Mouse (Mus musculus): Measurements from ENCODE around the gene Vmn1r171. TPM values are rescaled to one million over a fixed set of nuclear protein-coding genes. Genes with fewer than 3 reads are reported as not detected.
"Not testable (repeated sequence)": the region's sequence is repeated elsewhere in the genome, so short reads cannot be mapped to it uniquely, and the experiment has no call there.

The Vmn1r171 gene
- not detected in 2 replicates for polyA plus RNA-seq (2015; fragmentation: Nextera tagmentation; extraction: Ambion mirVana)

DNA sequence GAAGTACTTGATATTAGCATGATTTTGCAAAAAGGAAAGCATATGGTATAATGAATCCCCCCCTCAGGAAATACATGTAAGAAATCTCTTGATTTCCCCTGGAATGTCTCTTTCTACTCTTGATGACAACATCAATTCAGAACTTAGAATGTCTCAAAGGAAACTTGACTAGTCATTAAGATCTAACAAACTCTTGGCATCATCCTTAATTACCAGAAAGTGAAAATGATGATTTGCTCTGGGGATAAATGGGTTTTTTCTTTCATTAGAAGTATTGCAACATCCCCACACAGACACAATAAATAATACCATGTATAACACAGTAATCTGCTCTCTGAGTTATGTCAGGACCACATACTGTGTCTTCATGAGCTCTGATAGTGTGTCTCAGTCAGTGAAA, at the start of gene Vmn1r171:
TSS of gene Vmn1r171 (plus strand) at position 301 of the 400 bp plus-strand sequence.
- no peak within 1 kb of the TSS for H3K9ac ChIP-seq
- no peak within 1 kb of the TSS for H3K27ac ChIP-seq
- H3K4me2 ChIP-seq, result no peak within 1 kb of the TSS
- DNase-seq (no peak), ATAC-seq (ENCODE audit: low read depth) (no peak)
- no peaks in the 10 kb centered on the region for H3K4me1 ChIP-seq (replicated peaks)
- H3K36me3 ChIP-seq, result no peaks in the 10 kb centered on the region
- no peak within 1 kb of the TSS for H3K4me3 ChIP-seq (replicated peaks)
- 0 out of 2 replicates have a peak, but pooled peaks cover 3% of the 10 kb centered on the region for H3K9me3 ChIP-seq (replicated peaks)
- H3K27me3 ChIP-seq, result no peaks in the 10 kb centered on the region

DNA sequence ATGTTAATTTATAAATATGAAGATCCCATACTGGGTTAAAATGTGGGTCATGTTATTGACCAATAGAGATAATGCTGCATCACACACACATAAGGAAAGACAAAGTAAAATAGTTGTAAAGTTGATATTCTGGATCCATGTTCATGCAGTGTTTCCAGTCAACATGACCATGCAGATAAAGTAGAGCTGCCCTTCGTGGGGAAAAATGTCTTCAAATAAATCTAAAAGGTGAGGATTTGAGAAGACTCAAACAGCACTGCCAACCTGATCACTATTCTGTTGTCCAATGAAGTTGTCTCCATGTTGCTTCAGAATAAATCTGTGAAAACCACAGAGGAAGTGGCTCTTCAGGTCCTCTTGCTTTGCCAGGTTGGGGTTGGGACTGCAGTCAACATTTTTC, 24.6 kb upstream of the Vmn1r171 start, which contains the start of gene Vmn1r170:
TSS of gene Vmn1r170 (plus strand) at position 301 of the 400 bp plus-strand sequence.
- not testable (repeated sequence) for H3K27ac ChIP-seq
- WGBS (ENCODE audit: insufficient replicate concordance), result 9% methylated on average over 1 of the region's 1 CpGs

DNA sequence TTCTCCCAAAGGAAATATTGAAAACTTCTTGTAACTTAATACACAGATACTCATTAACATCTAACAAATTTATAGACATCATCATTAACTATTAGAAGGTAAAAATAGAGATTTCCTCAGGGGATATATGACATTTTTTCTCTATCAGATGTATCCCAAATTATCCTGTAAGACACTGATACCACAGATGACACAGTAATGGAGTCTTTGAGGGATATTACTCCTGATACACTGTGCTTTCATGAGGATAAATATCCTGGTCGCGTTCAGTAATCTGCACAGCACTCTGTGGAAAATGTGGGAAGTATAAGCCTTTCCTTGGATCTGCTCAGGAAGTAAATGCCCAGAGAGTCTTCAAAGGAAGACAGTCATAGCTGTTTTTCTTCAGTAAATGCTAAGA, 27.5 kb downstream of the Vmn1r171 start, which contains the start of gene Vmn1r172:
TSS of gene Vmn1r172 (plus strand) at position 301 of the 400 bp plus-strand sequence.
- no peak within 1 kb of the TSS for H3K4me3 ChIP-seq (replicated peaks)
- no peak within 1 kb of the TSS for H3K4me2 ChIP-seq
- WGBS (ENCODE audit: insufficient replicate concordance), result 48% methylated on average over 2 of the region's 2 CpGs
- no peak within 1 kb of the TSS for H3K9ac ChIP-seq
- H3K36me3 ChIP-seq, result no peaks in the 10 kb centered on the region
- DNase-seq (no peak), ATAC-seq (ENCODE audit: low read depth) (no peak)
- H3K27me3 ChIP-seq, result no peaks in the 10 kb centered on the region
- no peaks in the 10 kb centered on the region for H3K9me3 ChIP-seq (replicated peaks)
- H3K27ac ChIP-seq, result no peak within 1 kb of the TSS
- no peaks in the 10 kb centered on the region for H3K4me1 ChIP-seq (replicated peaks)

More for the DNA sequence above, 24.6 kb upstream of the Vmn1r171 start, which contains the start of gene Vmn1r170:
- ATAC-seq (ENCODE audit: low read depth); H3K4me2 ChIP-seq; H3K9me3 ChIP-seq (replicated peaks); H3K4me3 ChIP-seq (replicated peaks); H3K36me3 ChIP-seq; H3K4me1 ChIP-seq (replicated peaks); H3K9ac ChIP-seq; DNase-seq; H3K27me3 ChIP-seq: not testable (repeated sequence)

Other genes with a start within 250 kb of the Vmn1r171 start
- not detected in 2 replicates for gene Nlrp5, start 244.8 kb upstream of the Vmn1r171 start, polyA plus RNA-seq (2015; fragmentation: Nextera tagmentation; extraction: Ambion mirVana)
- gene Vmn1r167, start 123.5 kb upstream of the Vmn1r171 start, polyA plus RNA-seq (2015; fragmentation: Nextera tagmentation; extraction: Ambion mirVana), result not detected in 2 replicates
- gene Vmn1r168, start 91.0 kb upstream of the Vmn1r171 start, polyA plus RNA-seq (2015; fragmentation: Nextera tagmentation; extraction: Ambion mirVana), result not detected in 2 replicates
- gene Vmn1r169, start 55.2 kb upstream of the Vmn1r171 start, polyA plus RNA-seq (2015; fragmentation: Nextera tagmentation; extraction: Ambion mirVana), result not detected in 2 replicates
- not detected in 2 replicates for gene Vmn1r170, start 24.5 kb upstream of the Vmn1r171 start, polyA plus RNA-seq (2015; fragmentation: Nextera tagmentation; extraction: Ambion mirVana)
- not detected in 2 replicates for gene Vmn1r172, start 27.6 kb downstream of the Vmn1r171 start, polyA plus RNA-seq (2015; fragmentation: Nextera tagmentation; extraction: Ambion mirVana)
- gene Vmn1r173, start 70.0 kb downstream of the Vmn1r171 start, polyA plus RNA-seq (2015; fragmentation: Nextera tagmentation; extraction: Ambion mirVana), result not detected in 2 replicates
- not detected in 2 replicates for gene Vmn1r174, start 121.5 kb downstream of the Vmn1r171 start, polyA plus RNA-seq (2015; fragmentation: Nextera tagmentation; extraction: Ambion mirVana)
- gene Vmn1r175, start 179.9 kb downstream of the Vmn1r171 start, polyA plus RNA-seq (2015; fragmentation: Nextera tagmentation; extraction: Ambion mirVana), result not detected in 2 replicates
- gene Vmn1r176, start 206.7 kb downstream of the Vmn1r171 start, polyA plus RNA-seq (2015; fragmentation: Nextera tagmentation; extraction: Ambion mirVana), result not detected in 2 replicates
- gene Vmn1r177, start 235.7 kb downstream of the Vmn1r171 start, polyA plus RNA-seq (2015; fragmentation: Nextera tagmentation; extraction: Ambion mirVana), result not detected in 2 replicates

All from liver, embryonic 13.5 days (tissue).